Mouse (Mus musculus): ENCODE results near the gene Sugct.

GRCm38 (mm10) chr13:17694414-17694813 is 939 bp downstream of the Sugct start:
- no peak for TF ChIP-seq GATA1 (IDR thresholded peaks at IDR 0.05; ENCODE audit: borderline replicate concordance, low read length)
- no peak for TF ChIP-seq FLI1 (IDR thresholded peaks at IDR 0.05; ENCODE audit: low read length)
